Mouse (Mus musculus) embryo, embryonic 10 days (tissue): ENCODE results near the gene Npas3.
A peak's percentile ranks its signal among the peaks of the same experiment; 100 is the strongest.

ENCODE experiments used
- DNase-seq: peaks from one replicate; pipeline ENCODE4 v3.0.0-alpha.2; 2015; ENCODE audit warnings: low spot score

The Npas3 gene

DNA sequence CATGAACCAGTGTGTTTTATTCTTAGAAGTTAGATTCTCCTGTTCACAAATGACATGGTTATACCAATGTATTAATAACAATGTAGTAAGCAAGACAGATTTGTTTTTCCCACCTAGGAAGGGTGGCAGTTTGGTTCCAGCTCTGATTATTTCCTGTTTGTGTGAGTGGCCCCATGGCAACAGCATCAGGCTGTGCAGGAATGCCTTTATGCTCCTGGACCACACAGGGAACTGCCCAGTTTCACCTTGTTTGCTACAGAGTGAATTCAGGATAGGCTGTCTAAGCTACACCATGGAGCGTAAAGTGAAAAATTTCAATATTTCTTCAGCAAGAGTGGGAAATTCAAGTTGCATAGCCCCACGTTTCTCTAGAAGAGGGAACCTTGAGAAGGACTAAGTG lies 162.2 kb downstream of the Npas3 start:
- DNase-seq: no peak

DNA sequence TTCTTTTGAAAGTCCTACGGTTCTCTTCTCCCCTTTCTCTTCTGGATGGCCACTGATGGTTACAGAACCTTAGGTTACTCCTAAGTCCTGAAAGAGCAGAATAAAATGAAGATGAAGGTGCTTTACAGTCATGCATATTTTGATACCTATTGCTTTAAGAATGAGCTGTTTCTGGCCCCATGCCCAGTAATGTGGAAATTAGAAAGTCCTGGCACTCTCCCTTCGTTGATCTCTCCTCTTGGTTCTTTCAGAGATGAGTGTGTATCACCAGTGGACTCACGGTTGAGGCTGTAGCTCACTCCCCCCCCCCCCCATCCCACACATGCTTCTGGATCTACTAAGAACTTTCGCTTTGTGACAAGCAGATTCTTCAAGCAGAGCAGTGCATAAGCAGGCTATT lies 167.6 kb downstream of the Npas3 start:
- no peak for DNase-seq

DNA sequence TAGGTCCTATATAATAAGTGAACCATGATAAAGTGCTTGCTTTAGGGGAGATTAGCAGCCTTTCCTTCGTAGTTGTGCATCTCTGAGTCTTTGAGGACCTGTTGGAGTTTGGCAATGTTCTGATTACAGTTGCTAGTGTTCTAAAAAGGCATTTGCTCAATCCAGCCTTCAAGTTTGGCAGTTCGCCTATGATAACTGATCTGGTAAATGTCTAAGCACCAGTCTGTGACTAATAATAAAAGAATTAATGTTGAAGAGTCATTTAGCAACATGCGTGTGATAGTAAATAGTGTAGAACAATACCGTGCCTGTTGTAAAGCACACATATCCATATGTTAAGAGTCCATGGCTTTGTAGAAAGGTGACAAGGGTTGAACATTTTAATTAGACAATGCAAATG lies 173.2 kb downstream of the Npas3 start:
- no peak for DNase-seq

DNA sequence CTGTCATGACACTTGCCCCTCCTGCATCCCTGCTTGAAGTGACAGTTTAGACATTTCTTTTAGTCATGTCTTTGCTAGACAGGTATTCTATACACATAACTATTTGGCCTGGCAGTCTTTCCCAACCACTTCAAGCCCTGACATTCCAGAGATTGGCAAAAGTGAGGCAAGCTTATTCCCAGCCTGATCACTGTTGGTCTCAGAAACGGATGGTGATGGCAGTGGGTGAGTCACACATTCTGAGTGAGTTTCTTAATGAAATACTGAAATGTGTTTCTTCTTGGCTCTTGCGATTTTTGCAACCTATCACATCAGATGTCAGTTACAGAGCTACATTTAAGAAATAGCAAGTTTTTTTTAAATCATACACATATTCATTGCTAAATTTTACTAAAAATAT lies 175.2 kb downstream of the Npas3 start:
- DNase-seq: no peak

DNA sequence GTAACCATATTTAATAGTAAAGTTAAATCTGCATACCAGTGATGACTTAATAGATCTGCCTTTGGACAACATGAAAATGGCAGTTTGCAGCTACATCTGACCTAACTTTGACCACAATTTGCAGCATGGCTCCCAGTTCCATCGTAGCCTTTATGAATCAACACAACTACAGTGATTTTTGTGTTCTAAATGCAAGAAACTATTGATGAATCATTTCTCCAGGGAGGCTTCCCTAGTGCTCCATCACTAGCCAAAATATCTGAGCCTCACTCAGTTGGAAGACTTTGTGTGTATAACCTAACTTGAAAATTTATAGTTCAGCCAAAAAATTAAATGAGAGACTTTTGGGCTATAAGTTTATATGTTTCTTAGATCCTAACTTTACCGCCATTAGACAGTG lies 177.5 kb downstream of the Npas3 start:
- no peak for DNase-seq

DNA sequence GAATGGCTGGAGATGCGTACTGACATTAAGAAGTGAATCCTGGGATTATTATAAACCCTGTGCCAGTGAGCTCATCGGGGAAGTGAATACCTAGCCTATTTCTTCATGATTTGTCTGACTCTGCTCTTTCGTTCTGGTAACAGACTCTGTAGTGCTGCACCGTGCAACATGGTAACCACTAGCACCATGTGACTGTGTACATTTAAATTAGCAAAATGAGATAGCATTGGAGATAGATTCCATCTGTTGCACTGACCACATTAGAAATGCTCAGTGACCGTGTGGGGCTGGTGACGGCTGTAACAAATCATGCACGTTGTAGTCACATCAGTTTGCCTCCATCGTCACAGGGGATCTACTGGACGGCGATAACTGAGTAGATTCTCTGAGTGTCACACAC lies 178.7 kb downstream of the Npas3 start:
- DNase-seq: no peak

DNA sequence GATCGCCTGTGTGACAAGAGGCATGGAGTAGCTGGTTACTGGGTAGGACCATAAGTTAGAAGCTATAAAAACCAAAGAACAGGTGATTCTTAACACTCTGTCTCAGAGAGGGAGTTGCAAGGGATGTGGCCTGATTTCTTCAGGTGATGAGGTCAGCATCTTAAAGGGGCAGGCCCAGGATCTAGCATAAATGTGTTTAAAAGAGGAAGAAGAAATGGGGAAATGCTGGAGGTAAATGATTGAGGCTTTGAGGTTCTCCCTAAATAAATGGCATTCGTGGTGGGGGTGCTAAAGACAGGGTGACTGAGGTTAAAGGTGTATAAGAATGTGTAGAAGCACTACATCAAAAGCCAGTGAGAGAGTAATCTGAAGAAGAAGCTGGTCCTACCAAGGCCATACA lies 193.6 kb downstream of the Npas3 start:
- DNase-seq: no peak

DNA sequence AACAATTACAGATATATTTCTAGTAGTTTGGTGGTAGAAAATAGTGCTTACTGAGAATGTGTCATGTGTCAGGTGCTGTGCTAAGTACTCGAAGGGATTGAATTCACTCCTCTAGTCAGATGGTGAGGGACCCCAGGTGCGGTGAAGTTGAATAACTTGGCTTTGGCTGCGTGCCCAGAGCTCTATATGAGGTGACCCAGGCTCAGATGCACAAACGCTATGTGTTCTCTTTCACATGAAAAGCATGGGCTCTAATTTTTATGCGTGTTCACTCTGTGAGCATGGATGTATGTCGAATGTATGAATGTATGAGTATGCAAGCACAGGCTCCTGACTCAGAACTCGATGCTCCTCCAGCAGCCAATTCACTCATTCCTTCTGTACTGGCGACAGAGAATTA lies 199.0 kb downstream of the Npas3 start:
- DNase-seq: no peak

DNA sequence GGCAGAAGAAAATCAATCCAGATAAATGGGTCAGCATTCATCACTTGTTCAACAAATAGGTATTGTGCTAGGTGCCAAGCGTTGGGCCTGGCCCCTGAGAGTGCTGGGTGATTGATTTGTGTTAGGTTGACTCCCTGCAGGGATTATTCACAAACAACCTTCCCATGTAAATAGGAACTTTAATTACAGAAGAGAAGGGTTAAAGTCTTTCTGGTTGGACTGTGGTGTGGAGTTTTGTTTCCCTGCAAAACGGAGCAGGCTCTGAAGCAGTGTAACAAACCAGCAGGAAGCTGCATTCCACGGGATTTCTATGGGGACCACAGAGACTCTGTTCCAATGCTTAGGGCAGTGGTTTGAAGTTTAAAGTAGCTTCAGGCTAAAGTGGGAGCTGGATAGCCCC lies 199.6 kb downstream of the Npas3 start:
- DNase-seq: peak; percentile 61

DNA sequence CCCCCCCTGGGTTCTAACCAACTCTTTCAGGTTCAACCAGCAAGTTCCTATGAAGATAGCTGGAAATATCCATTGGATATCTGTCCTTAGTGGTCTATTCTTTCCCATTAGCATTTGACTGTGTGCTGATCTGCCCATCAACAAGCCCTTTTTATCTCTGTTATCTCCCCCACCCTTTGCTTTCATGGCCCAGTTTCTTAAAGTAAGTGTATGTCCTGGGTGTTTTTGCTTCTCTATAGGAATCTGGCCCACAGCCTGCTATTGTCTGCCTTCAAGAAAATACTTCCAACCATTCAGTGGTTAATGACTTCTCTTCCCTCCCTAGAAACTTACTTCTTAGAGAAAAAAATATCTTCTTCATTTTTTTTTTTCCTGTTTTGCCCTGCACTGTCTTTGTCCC lies 219.1 kb downstream of the Npas3 start:
- no peak for DNase-seq

DNA sequence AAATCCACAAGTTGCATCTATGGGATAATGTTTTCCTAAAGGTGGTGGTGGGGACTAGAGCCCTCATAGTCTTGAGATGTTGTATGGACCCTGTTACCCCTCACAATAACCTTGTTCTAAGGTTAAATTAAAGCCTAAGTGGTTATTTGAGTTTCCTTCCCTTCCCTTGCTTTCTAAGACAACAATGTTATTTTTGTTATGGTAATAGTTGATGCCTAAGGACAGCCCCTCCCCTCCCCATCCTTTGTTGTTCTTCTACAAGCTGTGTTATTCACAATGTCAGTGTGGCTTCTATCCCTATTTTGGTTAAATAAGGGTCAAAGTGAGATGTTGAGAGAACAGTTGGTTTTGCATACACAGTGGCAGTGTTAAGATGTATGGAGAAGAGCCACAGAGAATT lies 226.0 kb downstream of the Npas3 start:
- DNase-seq: peak; percentile 23

DNA sequence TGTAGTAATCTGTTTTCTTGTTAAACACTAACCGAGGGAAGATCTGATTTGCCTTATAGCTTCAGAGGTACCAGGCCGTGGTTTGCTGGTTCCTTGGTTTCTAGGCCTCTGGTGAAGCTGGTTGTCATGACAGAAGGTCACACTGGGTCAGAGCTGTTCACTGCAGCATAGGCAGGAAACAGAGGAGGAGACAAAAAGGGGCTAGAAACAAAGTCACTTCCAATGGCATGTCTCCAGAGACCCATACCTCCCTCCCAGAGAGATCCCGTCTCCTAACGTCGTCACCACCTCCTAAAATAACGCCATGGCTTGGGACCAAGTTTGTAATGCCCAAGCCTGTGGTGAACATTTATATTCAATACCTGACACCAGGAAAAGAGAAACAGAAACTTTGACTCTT lies 236.4 kb downstream of the Npas3 start:
- DNase-seq: peak; percentile 22

DNA sequence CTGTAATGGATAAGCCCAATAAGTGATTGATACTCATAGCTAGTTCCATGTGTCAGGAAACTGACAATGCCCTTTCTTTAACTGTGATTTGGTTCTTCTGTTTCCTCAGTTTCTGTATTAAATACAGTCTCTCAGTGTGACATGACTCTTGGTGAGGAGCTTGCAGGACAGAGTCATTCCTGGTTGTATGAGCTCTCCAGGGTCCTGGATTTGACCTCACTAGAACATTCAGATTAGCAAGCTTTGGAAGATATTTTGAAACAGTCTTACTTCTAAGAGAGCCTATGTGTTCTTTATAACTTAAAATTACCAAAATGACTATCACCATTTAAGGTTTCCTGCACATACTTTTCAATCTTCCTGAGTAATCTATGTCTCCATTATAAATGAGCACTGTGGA lies 247.9 kb downstream of the Npas3 start:
- DNase-seq: no peak

DNA sequence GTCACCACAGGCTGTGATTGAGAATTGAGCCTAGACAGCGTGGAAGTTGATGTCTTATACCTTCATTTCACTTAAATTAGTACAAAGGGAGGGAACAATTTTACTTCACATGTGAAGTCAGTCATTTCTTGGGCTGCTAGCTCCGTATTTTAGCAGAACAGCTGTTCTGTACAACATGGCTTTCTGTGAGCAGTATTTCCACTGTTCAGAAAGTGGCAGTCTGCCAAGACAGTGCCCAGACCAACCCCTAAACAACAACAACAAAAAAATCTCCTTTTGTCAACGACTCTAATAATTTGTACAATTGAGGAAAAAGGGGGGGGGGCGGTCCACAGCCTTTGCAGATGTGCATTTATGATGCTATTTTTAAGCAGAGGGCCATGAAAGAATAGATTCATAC lies 266.4 kb downstream of the Npas3 start:
- no peak for DNase-seq

DNA sequence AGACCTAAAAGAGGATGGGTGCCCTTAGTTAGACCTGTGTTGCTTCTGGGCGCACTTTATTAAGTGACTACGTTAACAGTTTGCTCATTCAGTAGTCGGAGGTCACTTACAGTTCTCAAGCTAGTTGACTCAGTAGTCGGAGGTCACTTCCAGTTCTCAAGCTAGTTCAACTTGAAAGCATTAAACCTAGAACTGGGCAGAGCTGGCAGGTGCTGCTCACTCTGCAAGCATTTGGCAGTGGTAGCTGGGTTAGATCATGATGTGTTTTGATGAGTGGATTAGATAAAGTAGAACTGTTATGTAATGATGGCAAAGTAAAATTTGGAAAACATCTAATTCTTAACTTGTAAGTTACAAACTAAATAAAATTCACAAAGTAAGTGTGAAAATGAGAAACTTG lies 271.1 kb downstream of the Npas3 start:
- no peak for DNase-seq

DNA sequence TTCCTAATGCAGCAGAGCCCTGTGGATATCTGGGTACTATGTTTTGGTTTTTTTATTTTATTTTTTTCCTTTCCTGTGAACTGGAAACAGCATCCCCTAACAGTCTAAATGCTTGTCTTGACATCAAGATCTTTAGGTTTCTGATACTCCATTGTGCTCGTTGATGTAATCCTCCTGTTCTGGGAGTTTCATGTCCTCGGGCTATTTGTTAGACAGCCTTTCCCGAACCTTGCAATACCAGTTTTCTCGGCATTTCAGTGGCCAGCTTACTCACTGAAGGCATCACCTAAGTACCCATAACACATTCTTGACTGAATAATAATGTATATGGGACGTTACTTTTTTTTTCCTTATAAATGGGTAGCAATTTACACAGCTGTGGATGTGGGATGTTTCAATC lies 274.2 kb downstream of the Npas3 start:
- peak; percentile 31 for DNase-seq

DNA sequence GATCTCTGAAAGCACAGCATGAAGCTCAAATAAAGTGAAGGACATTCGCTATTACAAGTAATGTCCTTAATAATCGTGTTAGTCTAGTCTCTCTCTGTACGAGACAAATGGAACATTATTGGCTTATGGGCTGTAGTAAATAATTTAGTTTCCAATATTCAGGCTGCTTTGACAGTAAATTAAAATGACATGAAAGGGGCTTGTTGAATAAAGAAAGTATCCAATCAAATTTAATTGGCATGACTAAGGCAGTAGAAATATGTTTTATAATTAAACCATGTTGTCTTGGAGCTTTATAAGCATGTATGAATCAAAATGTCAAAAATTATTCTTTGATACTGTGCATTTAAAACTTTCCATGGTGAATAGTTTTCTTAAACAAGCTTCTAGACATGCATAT lies 278.6 kb downstream of the Npas3 start:
- no peak for DNase-seq

DNA sequence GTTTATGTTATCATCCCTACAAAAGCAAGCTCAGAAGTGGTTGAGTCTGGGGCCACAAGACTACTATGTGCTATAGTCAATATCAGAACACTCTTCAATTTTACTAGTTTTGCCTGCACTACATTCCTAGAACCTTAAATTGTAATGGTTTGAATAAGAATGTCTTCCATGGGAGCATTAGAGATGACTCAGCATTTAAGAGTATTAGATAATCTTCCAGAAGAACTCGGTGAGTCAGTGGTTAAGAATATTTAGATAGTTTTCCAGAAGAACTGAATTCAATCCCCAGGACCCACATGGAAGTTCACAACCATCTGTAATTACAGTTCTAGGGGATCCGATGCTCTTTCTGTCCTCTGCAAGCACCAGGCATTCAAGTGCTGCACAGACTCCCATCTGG lies 280.9 kb downstream of the Npas3 start:
- DNase-seq: no peak

DNA sequence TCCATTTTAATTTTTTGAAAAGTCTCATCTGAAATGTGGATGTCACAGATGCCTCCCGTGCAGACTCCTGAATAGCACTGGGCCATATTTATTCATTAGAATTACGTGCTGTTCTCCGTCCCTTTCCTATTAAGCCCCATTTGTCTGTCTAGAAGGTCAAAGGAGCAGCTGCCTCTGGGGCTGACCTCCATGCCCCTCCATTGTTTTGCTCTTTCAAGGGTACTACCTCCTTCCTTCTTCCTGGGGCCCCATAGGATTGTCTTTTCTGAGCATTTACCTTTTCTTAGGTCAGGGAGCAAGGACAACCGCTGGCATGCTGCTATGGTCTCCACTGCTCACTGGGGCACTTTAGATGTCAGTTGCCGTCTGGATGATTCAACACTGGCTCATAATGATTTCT lies 288.3 kb downstream of the Npas3 start:
- DNase-seq: peak; percentile 56

DNA sequence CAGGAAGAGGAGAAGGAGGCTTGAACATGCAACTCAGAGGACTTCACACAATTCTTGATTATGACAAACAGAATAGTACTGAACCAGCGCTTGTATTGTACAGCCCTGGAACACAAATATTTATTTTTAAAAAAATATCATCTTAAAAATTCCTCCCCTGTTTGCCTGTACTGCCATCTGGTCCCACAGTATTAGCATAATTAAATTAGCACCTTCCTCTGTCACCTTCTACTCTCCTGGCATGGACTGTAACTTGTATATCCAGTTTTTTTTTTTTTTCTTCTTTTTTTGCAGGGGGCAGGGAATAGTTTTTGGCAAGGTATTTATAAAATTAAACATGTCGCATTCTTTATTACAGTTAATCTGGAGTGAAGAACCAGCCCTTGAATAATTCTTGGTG lies 307.9 kb downstream of the Npas3 start:
- no peak for DNase-seq

DNA sequence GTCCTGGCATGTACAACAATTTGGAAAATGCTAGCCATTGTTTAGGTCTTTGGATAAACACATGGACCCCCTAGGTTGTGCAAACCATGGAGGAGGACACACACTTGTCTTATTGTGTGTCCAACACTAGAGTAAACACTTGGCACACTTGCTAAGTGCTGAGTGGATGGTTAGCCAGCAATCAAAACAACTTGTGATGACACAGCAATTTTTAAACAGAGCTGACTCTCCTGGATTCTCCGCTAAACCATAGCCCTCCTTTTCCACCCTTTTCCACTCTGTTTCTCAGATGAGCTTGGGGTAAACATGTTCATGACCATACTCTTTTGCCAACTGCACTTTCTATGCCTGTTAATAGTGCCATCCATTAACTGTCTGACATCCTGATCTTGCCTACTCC lies 309.8 kb downstream of the Npas3 start:
- DNase-seq: no peak

DNA sequence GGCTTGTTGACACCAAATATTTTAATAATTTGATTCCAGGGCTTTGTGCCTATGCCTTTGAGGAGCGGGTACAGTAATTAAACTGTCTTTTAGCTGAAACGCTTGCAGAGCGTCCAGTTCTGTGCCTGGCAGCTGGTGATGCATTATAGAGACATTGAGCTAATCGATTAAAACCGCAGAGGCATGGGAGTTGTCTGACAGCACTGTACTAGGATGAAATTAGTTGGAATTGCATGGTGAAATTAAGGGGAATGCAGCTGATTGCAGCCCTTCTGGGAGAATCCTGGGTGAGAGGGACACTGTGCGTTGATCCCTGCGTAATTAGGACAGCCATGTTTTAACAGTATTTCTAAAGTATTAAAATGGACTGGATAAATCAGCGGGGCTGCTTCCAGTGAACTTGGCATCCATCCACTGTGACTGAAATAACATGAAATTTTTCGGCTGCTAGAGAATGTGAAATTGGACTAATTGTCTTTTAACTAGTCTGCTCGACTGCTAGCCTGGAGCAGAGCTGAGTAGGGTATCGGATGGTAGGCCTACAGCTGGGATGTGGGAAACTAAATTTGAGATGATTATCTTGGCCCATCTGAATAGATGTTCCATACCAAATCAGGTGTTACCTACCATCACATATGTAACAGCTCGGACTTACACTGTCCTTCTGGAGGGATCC lies 318.4 kb downstream of the Npas3 start:
- DNase-seq: no peak

DNA sequence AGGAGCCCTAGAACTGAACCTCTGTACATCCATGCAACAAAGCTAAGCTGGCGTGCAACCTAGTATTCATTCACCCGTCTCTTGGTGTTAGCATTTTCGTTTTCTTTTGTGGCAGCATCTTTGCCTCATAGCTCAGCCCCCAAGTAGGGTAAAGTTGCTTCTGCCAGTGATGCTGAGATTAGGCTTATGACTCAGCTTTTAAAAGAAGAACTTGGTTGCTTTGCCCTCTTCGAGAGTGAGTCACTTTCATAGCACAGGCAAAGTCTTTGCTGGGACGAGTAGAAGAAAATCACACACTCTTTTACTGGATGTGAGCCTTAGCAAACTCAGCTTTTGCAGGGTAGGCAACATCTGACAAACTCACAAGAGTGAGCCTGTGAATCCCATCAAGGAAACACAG lies 332.7 kb downstream of the Npas3 start:
- no peak for DNase-seq

DNA sequence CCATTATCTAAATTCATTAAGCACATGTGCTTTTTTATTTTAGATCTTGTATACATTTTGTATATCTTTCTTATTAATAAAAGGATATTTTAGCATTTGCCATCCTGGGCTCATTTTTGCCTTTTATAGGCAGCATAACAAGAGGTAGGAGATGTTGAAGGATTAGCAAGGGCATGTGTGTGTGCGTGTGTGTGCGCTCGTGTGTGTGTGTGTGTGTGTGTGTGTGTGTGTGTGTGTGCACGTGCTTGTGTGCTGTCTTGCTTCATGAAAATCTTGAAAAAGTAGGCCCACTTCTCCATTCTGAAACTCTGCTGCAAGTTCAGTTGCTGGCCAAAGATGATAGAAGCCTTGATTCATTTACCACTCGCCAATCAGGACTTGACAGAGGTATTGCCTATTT lies 338.8 kb downstream of the Npas3 start:
- no peak for DNase-seq
